Mouse (Mus musculus) embryonic fibroblast, embryonic 13.5 days (primary cell): ENCODE measurements around the gene Pole2.

Experiments
- CTCF ChIP-seq: IDR thresholded peaks from 2 replicates; pipeline ENCODE4 v1.5.1; 2011; ENCODE audit warnings: mild to moderate bottlenecking, control low read depth, low read length, moderate library complexity, borderline replicate concordance; ENCODE audit not compliant: insufficient read depth
- POLR2A ChIP-seq: IDR thresholded peaks from 2 replicates; pipeline ENCODE4 v1.6.1; 2011; ENCODE audit warnings: low read depth, mild to moderate bottlenecking, control low read depth, low read length, moderate library complexity

GRCm38 (mm10) chr12:69207396-69207795 is 20.6 kb downstream of the Pole2 start:
- TF ChIP-seq POLR2A (no peak), CTCF (no peak)
